Mouse (Mus musculus): ENCODE measurements around the gene Smyd4.
A peak's percentile ranks its signal among the peaks of the same experiment; 100 is the strongest.

The Smyd4 gene

GRCm38 (mm10) chr11:75399411-75399841 is 51.2 kb downstream of the Smyd4 start:
- Histone ChIP-seq H3K27me3 (ENCODE audit: insufficient read depth, low read length) (no peaks in the 10 kb centered on the region), H3K4me3 (replicated peaks; ENCODE audit: low read length) (peak overlapping the region; percentile 71), H3K36me3 (ENCODE audit: insufficient read depth, low read length) (peaks cover 43% of the 10 kb centered on the region), H3K4me1 (replicated peaks; ENCODE audit: low read depth, low read length) (peaks cover 20% of the 10 kb centered on the region), H3K9me3 (ENCODE audit: low read length) (no peaks in the 10 kb centered on the region)
- no peak for TF ChIP-seq CTCF (conservative IDR thresholded peaks at IDR 0.05; ENCODE audit: low read length)
- TF ChIP-seq POU5F1 (IDR thresholded peaks at IDR 0.05; ENCODE audit: borderline replicate concordance, low read length), result no peak
- no peak for TF ChIP-seq NANOG (IDR thresholded peaks at IDR 0.05; ENCODE audit: borderline replicate concordance, low read length)

DNA sequence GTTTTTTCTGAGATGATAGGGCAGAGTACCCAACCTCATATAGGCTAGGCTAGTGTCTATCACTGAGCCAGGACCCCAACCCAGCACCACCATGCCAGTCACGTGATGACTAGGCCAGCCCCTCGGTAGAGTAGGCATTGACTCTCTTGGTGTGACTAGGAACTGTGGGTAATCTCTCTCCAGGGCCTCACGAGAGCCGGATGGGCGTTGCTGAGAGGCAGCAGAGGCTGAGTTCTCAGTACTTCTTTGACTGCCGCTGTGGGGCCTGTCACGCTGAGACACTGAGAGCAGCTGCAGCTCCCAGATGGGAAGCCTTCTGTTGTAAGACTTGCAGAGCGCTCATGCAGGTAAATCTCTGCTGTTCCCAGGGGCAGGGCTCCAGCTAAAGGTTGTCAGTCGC is 51.9 kb downstream of the Smyd4 start:
- peaks cover 20% of the 10 kb centered on the region for H3K4me1 ChIP-seq (replicated peaks; ENCODE audit: low read depth, low read length)
- peaks cover 49% of the 10 kb centered on the region for H3K36me3 ChIP-seq (ENCODE audit: insufficient read depth, low read length)
- TF ChIP-seq CTCF (conservative IDR thresholded peaks at IDR 0.05; ENCODE audit: low read length), result no peak
- TF ChIP-seq POU5F1 (IDR thresholded peaks at IDR 0.05; ENCODE audit: borderline replicate concordance, low read length), result no peak
- TF ChIP-seq NANOG (IDR thresholded peaks at IDR 0.05; ENCODE audit: borderline replicate concordance, low read length), result no peak
- H3K27me3 ChIP-seq (ENCODE audit: insufficient read depth, low read length), result no peaks in the 10 kb centered on the region
- peak overlapping the region; percentile 71 for H3K4me3 ChIP-seq (replicated peaks; ENCODE audit: low read length)
- no peaks in the 10 kb centered on the region for H3K9me3 ChIP-seq (ENCODE audit: low read length)

- Histone ChIP-seq H3K4me3 (replicated peaks; ENCODE audit: low read length) (no peak overlapping the region), H3K36me3 (ENCODE audit: insufficient read depth, low read length) (peaks cover 59% of the 10 kb centered on the region), H3K9me3 (ENCODE audit: low read length) (no peaks in the 10 kb centered on the region), H3K27me3 (ENCODE audit: insufficient read depth, low read length) (no peaks in the 10 kb centered on the region), H3K4me1 (replicated peaks; ENCODE audit: low read depth, low read length) (peaks cover 20% of the 10 kb centered on the region)
- TF ChIP-seq POU5F1 (IDR thresholded peaks at IDR 0.05; ENCODE audit: borderline replicate concordance, low read length) (no peak), NANOG (IDR thresholded peaks at IDR 0.05; ENCODE audit: borderline replicate concordance, low read length) (no peak), CTCF (conservative IDR thresholded peaks at IDR 0.05; ENCODE audit: low read length) (0 out of 2 replicates have a peak, but pooled peaks have one; percentile 13)
Observed at GRCm38 (mm10) chr11:75402271-75402690, 54.0 kb downstream of the Smyd4 start.

GRCm38 (mm10) chr11:75403301-75404052 is 55.2 kb downstream of the Smyd4 start:
- H3K36me3 ChIP-seq (ENCODE audit: insufficient read depth, low read length), result peaks cover 55% of the 10 kb centered on the region
- TF ChIP-seq NANOG (IDR thresholded peaks at IDR 0.05; ENCODE audit: borderline replicate concordance, low read length), result no peak
- no peak for TF ChIP-seq POU5F1 (IDR thresholded peaks at IDR 0.05; ENCODE audit: borderline replicate concordance, low read length)
- no peak for TF ChIP-seq CTCF (conservative IDR thresholded peaks at IDR 0.05; ENCODE audit: low read length)
- H3K4me1 ChIP-seq (replicated peaks; ENCODE audit: low read depth, low read length), result peaks cover 20% of the 10 kb centered on the region
- H3K4me3 ChIP-seq (replicated peaks; ENCODE audit: low read length), result no peak overlapping the region
- H3K27me3 ChIP-seq (ENCODE audit: insufficient read depth, low read length), result no peaks in the 10 kb centered on the region
- H3K9me3 ChIP-seq (ENCODE audit: low read length), result no peaks in the 10 kb centered on the region

DNA sequence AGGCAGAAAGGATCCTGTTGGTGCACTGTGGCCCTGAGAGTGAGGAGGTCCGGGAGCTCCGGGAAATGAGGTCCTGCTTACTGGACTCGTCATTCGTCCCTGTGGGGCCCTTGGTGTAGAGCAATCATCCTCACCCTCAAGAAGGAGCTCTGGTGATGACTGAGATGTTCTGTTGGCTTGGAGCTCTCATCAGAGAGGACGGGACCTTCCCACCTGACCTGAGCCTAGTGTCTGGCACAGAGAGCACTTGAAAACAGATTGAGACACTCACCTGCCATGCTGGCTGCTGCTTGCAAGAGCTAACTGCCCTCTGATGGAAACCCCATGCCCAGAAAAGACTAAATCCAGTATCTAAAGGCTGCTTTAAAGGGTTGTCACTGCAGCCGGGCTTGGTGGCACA is 56.6 kb downstream of the Smyd4 start:
- Histone ChIP-seq H3K9me3 (ENCODE audit: low read length) (no peaks in the 10 kb centered on the region), H3K4me3 (replicated peaks; ENCODE audit: low read length) (no peak overlapping the region), H3K36me3 (ENCODE audit: insufficient read depth, low read length) (peaks cover 55% of the 10 kb centered on the region), H3K27me3 (ENCODE audit: insufficient read depth, low read length) (no peaks in the 10 kb centered on the region), H3K4me1 (replicated peaks; ENCODE audit: low read depth, low read length) (peaks cover 10% of the 10 kb centered on the region)
- no peak for TF ChIP-seq NANOG (IDR thresholded peaks at IDR 0.05; ENCODE audit: borderline replicate concordance, low read length)
- TF ChIP-seq POU5F1 (IDR thresholded peaks at IDR 0.05; ENCODE audit: borderline replicate concordance, low read length), result no peak
- TF ChIP-seq CTCF (conservative IDR thresholded peaks at IDR 0.05; ENCODE audit: low read length), result no peak

GRCm38 (mm10) chr11:75406104-75406503 is 57.9 kb downstream of the Smyd4 start:
- Histone ChIP-seq H3K4me1 (replicated peaks; ENCODE audit: low read depth, low read length) (no peaks in the 10 kb centered on the region), H3K9me3 (ENCODE audit: low read length) (no peaks in the 10 kb centered on the region), H3K27me3 (ENCODE audit: insufficient read depth, low read length) (no peaks in the 10 kb centered on the region), H3K4me3 (replicated peaks; ENCODE audit: low read length) (no peak overlapping the region), H3K36me3 (ENCODE audit: insufficient read depth, low read length) (peaks cover 49% of the 10 kb centered on the region)
- TF ChIP-seq CTCF (conservative IDR thresholded peaks at IDR 0.05; ENCODE audit: low read length), result no peak
- no peak for TF ChIP-seq NANOG (IDR thresholded peaks at IDR 0.05; ENCODE audit: borderline replicate concordance, low read length)
- TF ChIP-seq POU5F1 (IDR thresholded peaks at IDR 0.05; ENCODE audit: borderline replicate concordance, low read length), result no peak

DNA sequence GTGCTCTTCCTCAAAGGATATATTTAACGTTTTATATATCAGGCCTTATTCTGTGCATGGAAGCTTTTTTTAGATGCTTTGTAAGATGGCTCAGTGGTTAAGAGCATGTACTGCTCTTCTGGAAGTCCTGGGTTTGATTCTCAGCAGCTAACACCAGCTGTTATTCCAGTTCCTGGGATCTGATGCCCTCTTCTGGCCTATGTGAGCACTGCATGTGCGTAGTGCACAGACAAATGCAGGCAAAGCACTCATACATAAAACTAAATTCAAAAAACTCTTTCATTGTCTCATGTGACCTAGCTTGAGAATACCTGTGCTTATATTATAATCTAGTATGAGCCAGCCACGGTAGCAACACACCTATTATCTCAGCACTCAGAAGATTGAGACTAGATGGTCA is 58.6 kb downstream of the Smyd4 start:
- H3K27me3 ChIP-seq (ENCODE audit: insufficient read depth, low read length), result no peaks in the 10 kb centered on the region
- H3K4me1 ChIP-seq (replicated peaks; ENCODE audit: low read depth, low read length), result no peaks in the 10 kb centered on the region
- H3K36me3 ChIP-seq (ENCODE audit: insufficient read depth, low read length), result peaks cover 42% of the 10 kb centered on the region
- TF ChIP-seq POU5F1 (IDR thresholded peaks at IDR 0.05; ENCODE audit: borderline replicate concordance, low read length) (no peak), NANOG (IDR thresholded peaks at IDR 0.05; ENCODE audit: borderline replicate concordance, low read length) (no peak), CTCF (conservative IDR thresholded peaks at IDR 0.05; ENCODE audit: low read length) (peak; percentile 95)
- H3K9me3 ChIP-seq (ENCODE audit: low read length), result no peaks in the 10 kb centered on the region
- H3K4me3 ChIP-seq (replicated peaks; ENCODE audit: low read length), result no peak overlapping the region

DNA sequence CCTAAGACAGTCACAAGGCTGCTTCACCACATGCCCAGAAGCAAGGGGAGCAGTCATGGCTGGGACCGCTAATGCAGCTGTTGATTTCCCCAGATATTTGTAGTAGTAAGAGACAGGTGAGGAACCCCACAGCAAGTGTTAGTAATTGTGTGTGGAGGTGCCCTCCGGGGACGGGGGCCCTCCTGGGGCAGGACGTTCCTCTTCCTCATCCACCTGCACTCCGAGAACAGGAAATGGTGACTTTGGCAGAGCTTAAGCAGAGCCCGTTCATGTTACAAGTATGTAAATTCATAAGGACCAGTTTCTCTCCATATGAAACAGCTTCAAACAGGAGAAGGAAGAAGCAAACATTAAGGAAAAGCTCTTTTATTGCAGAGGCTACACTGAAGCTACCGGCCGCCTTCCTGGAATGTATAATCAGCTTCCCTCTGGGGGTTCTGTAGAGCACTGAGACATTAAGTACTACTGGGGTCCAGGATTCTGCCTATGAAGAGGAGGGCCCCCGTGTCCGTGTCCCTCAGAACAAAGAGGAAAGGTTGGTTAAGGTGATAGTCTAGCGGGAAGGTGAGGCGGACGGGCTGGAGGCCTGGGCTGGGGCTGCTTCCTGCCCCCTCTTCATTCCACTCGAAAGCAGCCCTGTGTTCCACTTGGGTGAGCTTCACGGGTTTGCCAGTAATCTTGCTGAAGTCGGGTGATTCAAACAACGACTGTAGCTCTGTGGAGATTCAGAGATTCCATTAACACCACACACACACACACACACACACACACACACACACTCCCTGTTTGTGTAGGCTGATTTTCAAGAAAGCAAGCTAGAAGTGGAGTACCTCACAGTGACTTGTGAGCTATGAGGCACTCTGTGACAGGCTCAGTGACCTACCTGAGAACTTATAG is 61.7 kb downstream of the Smyd4 start:
- Histone ChIP-seq H3K27me3 (ENCODE audit: insufficient read depth, low read length) (no peaks in the 10 kb centered on the region), H3K4me1 (replicated peaks; ENCODE audit: low read depth, low read length) (no peaks in the 10 kb centered on the region), H3K36me3 (ENCODE audit: insufficient read depth, low read length) (peaks cover 11% of the 10 kb centered on the region), H3K4me3 (replicated peaks; ENCODE audit: low read length) (no peak overlapping the region), H3K9me3 (ENCODE audit: low read length) (no peaks in the 10 kb centered on the region)
- TF ChIP-seq NANOG (IDR thresholded peaks at IDR 0.05; ENCODE audit: borderline replicate concordance, low read length), result no peak
- no peak for TF ChIP-seq CTCF (conservative IDR thresholded peaks at IDR 0.05; ENCODE audit: low read length)
